Mouse (Mus musculus) cortical plate, adult 2 months (tissue): ENCODE data around the gene Cxcl13.

ENCODE experiments used
- CTCF ChIP-seq: fragments of 200-500 bp; IDR thresholded peaks from 2 replicates; pipeline ENCODE4 v1.5.1; 2011; ENCODE audit warnings: mild to moderate bottlenecking, control low read depth, low read length; ENCODE audit not compliant: insufficient read depth; ENCODE audit errors: extremely low read depth
- POLR2A ChIP-seq: fragments of 200-500 bp; IDR thresholded peaks from 2 replicates; pipeline ENCODE4 v1.6.1; 2011; ENCODE audit warnings: mild to moderate bottlenecking, low read length, control low read depth; ENCODE audit not compliant: insufficient read depth; ENCODE audit errors: extremely low read depth

GRCm38 (mm10) chr5:95991339-95992292 lies 34.9 kb downstream of the Cxcl13 start:
- no peak for TF ChIP-seq CTCF
- no peak for TF ChIP-seq POLR2A
